Comparison of ENCODE assay signal across 8 mouse cellular contexts in genomic region chr7:112085062-112085461, GRCm38 (mm10).
DNase-seq lines count a peak whose midpoint lies in the region; ATAC-seq and TF ChIP-seq lines count a peak whose summit lies in the region.

No protein-coding gene starts in this region.

- H3K27ac ChIP-seq in hindbrain, embryonic 11.5 days (ENCODE audit: low read depth, low read length) = no peak overlapping the region
- no peak overlapping the region for H3K27ac ChIP-seq in hindbrain, embryonic 12.5 days
- no peak overlapping the region for H3K27ac ChIP-seq in forebrain, embryonic 14.5 days (ENCODE audit: low read depth, low read length)
- no peak overlapping the region for H3K27ac ChIP-seq in left cerebral cortex, adult 2 months
- H3K27ac ChIP-seq in midbrain, embryonic 14.5 days (replicated peaks; ENCODE audit: low read depth, low read length) = no peak overlapping the region

- peak; percentile 83 for TF ChIP-seq CTCF in left cerebral cortex, adult 2 months (IDR thresholded peaks at IDR 0.05)

- no peaks in the 10 kb centered on the region for H3K4me1 ChIP-seq in hindbrain, embryonic 11.5 days (replicated peaks; ENCODE audit: control insufficient read depth, insufficient read depth, low read length)
- no peaks in the 10 kb centered on the region for H3K4me1 ChIP-seq in hindbrain, embryonic 12.5 days
- no peaks in the 10 kb centered on the region for H3K4me1 ChIP-seq in forebrain, embryonic 14.5 days (ENCODE audit: control insufficient read depth, insufficient read depth, low read length)
- no peaks in the 10 kb centered on the region for H3K4me1 ChIP-seq in midbrain, embryonic 14.5 days (ENCODE audit: control insufficient read depth, insufficient read depth, low read length)

- DNase-seq in hindbrain, embryonic 11.5 days (ENCODE audit: low spot score) = peak; percentile 92
- peak; percentile 69 for DNase-seq in c-Kit-positive CD71-positive TER-119-positive erythroid progenitor cells, embryonic 14.5 days (ENCODE audit: low spot score)
- DNase-seq in forebrain, embryonic 14.5 days (ENCODE audit: low spot score) = peak; percentile 89
- DNase-seq in left cerebral cortex, adult 2 months (ENCODE audit: extremely low spot score in 1 of 2, low spot score in 2 of 2) = peak; percentile 75 to 90
- DNase-seq in midbrain, embryonic 14.5 days = peak; percentile 90
- DNase-seq in spleen, postnatal 36 days (ENCODE audit: low spot score in 2 of 2) = peak; percentile 47 to 62

- no peak for ATAC-seq in hindbrain, embryonic 11.5 days (ENCODE audit: low FRiP score)
- no peak for ATAC-seq in hindbrain, embryonic 12.5 days (ENCODE audit: low FRiP score)
- peak; percentile 44; the same call in 1 of the 2 replicates for ATAC-seq in forebrain, embryonic 14.5 days
- ATAC-seq in hematopoietic stem cell, adult 5-6 weeks (replicated peaks in 1 of 2; ENCODE audit: insufficient read depth in 1 of 2, low FRiP score in 2 of 2, low TSS enrichment in 1 of 2, low read depth in 1 of 2, poor library complexity in 2 of 2, severe bottlenecking in 2 of 2) = peak; percentile 78 to 84
- no peak for ATAC-seq in midbrain, embryonic 14.5 days (ENCODE audit: low FRiP score, low TSS enrichment)

- H3K36me3 ChIP-seq in hindbrain, embryonic 11.5 days (ENCODE audit: control insufficient read depth, insufficient read depth, low read length) = peaks cover 11% of the 10 kb centered on the region
- H3K36me3 ChIP-seq in hindbrain, embryonic 12.5 days = peaks cover 36% of the 10 kb centered on the region
- H3K36me3 ChIP-seq in forebrain, embryonic 14.5 days (ENCODE audit: control insufficient read depth, insufficient read depth, low read length) = peaks cover 60% of the 10 kb centered on the region
- peaks cover 52% of the 10 kb centered on the region for H3K36me3 ChIP-seq in midbrain, embryonic 14.5 days (ENCODE audit: control insufficient read depth, insufficient read depth, low read length)

- intact Hi-C loops in left cerebral cortex, adult 2 months (cut with DNase I) = loop anchor here (1.0 to 5.0 kb wide), 2 partner anchors 95 to 282 kb away; no protein-coding TSS in a partner anchor

- no peaks in the 10 kb centered on the region for H3K27me3 ChIP-seq in hindbrain, embryonic 11.5 days (ENCODE audit: control insufficient read depth, insufficient read depth, low read length)
- H3K27me3 ChIP-seq in hindbrain, embryonic 12.5 days = no peaks in the 10 kb centered on the region
- H3K27me3 ChIP-seq in forebrain, embryonic 14.5 days (replicated peaks; ENCODE audit: control insufficient read depth, insufficient read depth, low read length) = no peaks in the 10 kb centered on the region
- no peaks in the 10 kb centered on the region for H3K27me3 ChIP-seq in midbrain, embryonic 14.5 days (ENCODE audit: control insufficient read depth, insufficient read depth, low read length)

- H3K4me2 ChIP-seq in hindbrain, embryonic 11.5 days (replicated peaks; ENCODE audit: low read depth, low read length) = no peak overlapping the region
- H3K4me2 ChIP-seq in hindbrain, embryonic 12.5 days (replicated peaks) = no peak overlapping the region
- no peak overlapping the region for H3K4me2 ChIP-seq in forebrain, embryonic 14.5 days (ENCODE audit: low read length)
- no peak overlapping the region for H3K4me2 ChIP-seq in midbrain, embryonic 14.5 days (ENCODE audit: low read length)

- H3K9ac ChIP-seq in hindbrain, embryonic 11.5 days (ENCODE audit: low read depth, low read length) = no peak overlapping the region
- no peak overlapping the region for H3K9ac ChIP-seq in hindbrain, embryonic 12.5 days
- H3K9ac ChIP-seq in forebrain, embryonic 14.5 days (ENCODE audit: low read length) = no peak overlapping the region
- no peak overlapping the region for H3K9ac ChIP-seq in midbrain, embryonic 14.5 days (replicated peaks; ENCODE audit: low read length)

- no peaks in the 10 kb centered on the region for H3K9me3 ChIP-seq in hindbrain, embryonic 11.5 days (ENCODE audit: control insufficient read depth, low read length)
- no peaks in the 10 kb centered on the region for H3K9me3 ChIP-seq in hindbrain, embryonic 12.5 days (replicated peaks)
- no peaks in the 10 kb centered on the region for H3K9me3 ChIP-seq in forebrain, embryonic 14.5 days (replicated peaks; ENCODE audit: control insufficient read depth, low read length)
- H3K9me3 ChIP-seq in midbrain, embryonic 14.5 days (ENCODE audit: control insufficient read depth, low read length) = no peaks in the 10 kb centered on the region

- no peak overlapping the region for H3K4me3 ChIP-seq in hindbrain, embryonic 11.5 days (ENCODE audit: low read depth, low read length)
- H3K4me3 ChIP-seq in hindbrain, embryonic 12.5 days = no peak overlapping the region
- H3K4me3 ChIP-seq in forebrain, embryonic 14.5 days (ENCODE audit: low read depth, low read length) = no peak overlapping the region
- H3K4me3 ChIP-seq in left cerebral cortex, adult 2 months = no peak overlapping the region
- no peak overlapping the region for H3K4me3 ChIP-seq in midbrain, embryonic 14.5 days (replicated peaks; ENCODE audit: low read depth, low read length)

- WGBS in hindbrain, embryonic 11.5 days = 53% methylated on average over 4 of the region's 4 CpGs
- 41% methylated on average over 4 of the region's 4 CpGs for WGBS in hindbrain, embryonic 12.5 days
- WGBS in forebrain, embryonic 14.5 days = 31% methylated on average over 4 of the region's 4 CpGs
- 33% methylated on average over 4 of the region's 4 CpGs for WGBS in midbrain, embryonic 14.5 days

Comparison
In these comparisons a context has a peak if more than half of its experiments do, and no peak if none do; other contexts are left out.
1. ATAC-seq: peak in forebrain, embryonic 14.5 days (single experiment) and hematopoietic stem cell, adult 5-6 weeks (2 of 2); none in hindbrain, embryonic 11.5 days (single experiment), hindbrain, embryonic 12.5 days (single experiment) and midbrain, embryonic 14.5 days (single experiment).
2. Peak in every context shown above with its lines, with median percentiles within 50 percentile points of each other: DNase-seq.